Mouse (Mus musculus): ENCODE measurements around the gene Casc3.

DNA sequence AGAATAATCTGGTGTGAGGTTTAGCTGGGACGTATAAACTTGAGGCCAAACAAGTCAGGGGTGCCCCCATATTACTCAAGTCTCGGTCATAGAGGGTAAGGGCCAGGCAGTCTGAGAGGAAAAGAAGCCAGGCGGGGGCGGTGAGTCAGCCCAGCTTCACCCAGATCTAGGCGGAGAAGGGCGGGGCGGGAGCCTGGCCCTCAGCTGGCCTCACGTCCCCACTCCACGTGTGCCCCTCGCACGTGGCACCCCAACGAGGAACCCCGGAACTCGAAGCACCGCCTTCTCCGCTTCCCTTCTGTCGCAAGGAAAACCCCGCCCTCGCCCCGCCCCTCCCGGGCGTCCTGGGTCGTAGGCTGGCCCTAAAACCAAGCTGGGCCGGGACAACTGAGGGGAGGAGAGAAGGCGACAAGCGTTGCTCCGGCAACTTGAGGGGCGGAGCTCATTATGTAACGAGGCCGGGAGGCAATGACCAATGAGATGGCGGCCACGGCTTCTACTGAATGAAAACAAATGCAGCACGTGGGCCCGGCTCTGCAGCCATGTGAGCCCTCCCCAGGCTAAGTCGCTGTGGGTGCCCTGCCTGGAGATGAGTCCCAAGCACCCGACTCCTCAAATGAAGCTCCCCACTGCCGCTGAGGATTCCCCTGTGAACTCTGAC is 30.9 kb upstream of the Casc3 start:
- TF ChIP-seq CTCF (IDR thresholded peaks at IDR 0.05; ENCODE audit: low read depth) (peak; percentile 15; the same call in 1 of the 2 replicates), EP300 (IDR thresholded peaks at IDR 0.05; ENCODE audit: low read depth) (peak; percentile 79)

Measured in liver, postnatal 0 days (tissue).